Mouse (Mus musculus) skeletal muscle tissue, postnatal 0 days (tissue): ENCODE results near the gene Pdhx. TPM values are rescaled to one million over a fixed set of nuclear protein-coding genes. Genes with fewer than 3 reads are reported as not detected.

Experiments used
- polyA plus RNA-seq: library from polyadenylated mRNA; unstranded; fragments of >200 nt; fragmentation: Nextera tagmentation; extraction: Ambion mirVana; gene quantifications from 2 replicates; pipeline ENCODE4 v1.2.1, GENCODE M21; 2015

Gene Pdhx
- 70.7 and 71.7 TPM in 2 replicates for polyA plus RNA-seq

GRCm38 (mm10) chr2:103073219-103073982, at the start of gene Pdhx, which contains the start of gene Apip:
TSS of gene Pdhx (minus strand) at chr2:103073513.
TSS of gene Apip (plus strand) at chr2:103073675.

Other genes with a start within 250 kb of the Pdhx start
- 30.1 and 34.4 TPM in 2 replicates for gene Cd44, start 171.8 kb downstream of the Pdhx start, polyA plus RNA-seq
- 68.5 and 69.7 TPM in 2 replicates for gene Apip, start 162 bp upstream of the Pdhx start, polyA plus RNA-seq
- gene Ehf, start 229.8 kb upstream of the Pdhx start, polyA plus RNA-seq, result 0.06 TPM in 1 of 2 replicates, not detected in the other